Mouse (Mus musculus): ENCODE data around the gene Nemp1. TPM values are rescaled to one million over a fixed set of nuclear protein-coding genes. Genes with fewer than 3 reads are reported as not detected.

Gene Nemp1
- total and polyA plus RNA-seq, 2 experiments from 2014 or later, result 1.4 to 3.2 TPM

- Histone ChIP-seq H3K4me1 (ENCODE audit: insufficient read depth, low read length) (peaks cover 3% of the 10 kb centered on the region; the same call in 1 of the 2 replicates), H3K4me2 (ENCODE audit: low read depth, low read length, poor library complexity, severe bottlenecking) (no peak overlapping the region), H3K9ac (replicated peaks; ENCODE audit: low read length, poor library complexity, severe bottlenecking) (no peak overlapping the region), H3K27me3 (ENCODE audit: insufficient read depth, low read length) (peaks cover 24% of the 10 kb centered on the region), H3K36me3 (ENCODE audit: insufficient read depth, low read length) (no peaks in the 10 kb centered on the region), H3K4me3 (ENCODE audit: low read depth, low read length) (no peak overlapping the region), H3K27ac (ENCODE audit: low read depth, low read length) (no peak overlapping the region), H3K9me3 (ENCODE audit: low read length) (no peaks in the 10 kb centered on the region)
- TF ChIP-seq CTCF (IDR thresholded peaks at IDR 0.05), result no peak
- 22% methylated on average over 6 of the region's 6 CpGs for WGBS
- DNase-seq (ENCODE audit: low spot score) (no peak), ATAC-seq (ENCODE audit: low FRiP score) (no peak)
These were observed 8.6 kb upstream of the Nemp1 start for GRCm38 (mm10) chr10:127658076-127658475.

- H3K27ac ChIP-seq (ENCODE audit: low read depth, low read length), result no peak overlapping the region
- 56% methylated on average over 1 of the region's 1 CpGs for WGBS
- no peak overlapping the region for H3K9ac ChIP-seq (replicated peaks; ENCODE audit: low read length, poor library complexity, severe bottlenecking)
- H3K27me3 ChIP-seq (ENCODE audit: insufficient read depth, low read length), result peaks cover 32% of the 10 kb centered on the region
- H3K4me3 ChIP-seq (ENCODE audit: low read depth, low read length), result no peak overlapping the region
- no peaks in the 10 kb centered on the region for H3K36me3 ChIP-seq (ENCODE audit: insufficient read depth, low read length)
- H3K4me2 ChIP-seq (ENCODE audit: low read depth, low read length, poor library complexity, severe bottlenecking), result no peak overlapping the region
- H3K9me3 ChIP-seq (ENCODE audit: low read length), result no peaks in the 10 kb centered on the region
- ATAC-seq (ENCODE audit: low FRiP score) (no peak), DNase-seq (ENCODE audit: low spot score) (no peak)
- peaks cover 3% of the 10 kb centered on the region; the same call in 1 of the 2 replicates for H3K4me1 ChIP-seq (ENCODE audit: insufficient read depth, low read length)
- TF ChIP-seq CTCF (IDR thresholded peaks at IDR 0.05), result no peak
These were observed 7.2 kb upstream of the Nemp1 start for GRCm38 (mm10) chr10:127659551-127659950.

DNA sequence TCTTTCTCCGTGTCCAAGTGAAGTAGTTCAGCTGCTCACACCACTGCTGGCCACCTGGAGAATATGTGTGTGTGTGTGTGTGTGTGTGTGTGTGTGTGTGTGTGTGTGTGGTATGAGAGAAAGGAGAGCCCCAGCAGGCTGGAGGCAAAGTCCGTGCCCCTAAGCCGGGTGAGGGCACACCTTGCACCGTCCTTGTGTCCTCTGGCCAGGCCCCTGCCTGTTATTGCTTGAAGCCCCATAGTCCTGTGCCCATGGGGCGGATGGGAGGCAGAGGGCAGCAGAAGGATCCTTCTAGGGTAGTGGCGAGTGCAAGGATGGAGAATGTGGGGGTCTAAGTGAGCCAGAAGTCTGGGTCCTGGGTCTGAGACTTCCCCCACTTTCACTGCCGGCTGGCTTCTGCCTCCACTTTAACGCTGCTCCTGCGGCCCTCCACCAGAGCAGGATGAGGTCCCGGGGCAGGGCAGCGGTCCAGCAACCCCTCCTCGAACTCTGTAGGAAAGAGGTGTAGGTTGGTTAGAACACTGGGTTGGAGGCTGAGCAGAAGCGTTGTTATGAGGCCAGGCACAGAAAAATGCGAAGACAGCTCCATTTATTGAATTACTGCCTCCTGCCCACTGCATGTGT lies 5.3 kb upstream of the Nemp1 start:
- DNase-seq (ENCODE audit: low spot score) (no peak), ATAC-seq (ENCODE audit: low FRiP score) (no peak)
- Histone ChIP-seq H3K27me3 (ENCODE audit: insufficient read depth, low read length) (peaks cover 48% of the 10 kb centered on the region), H3K9ac (replicated peaks; ENCODE audit: low read length, poor library complexity, severe bottlenecking) (no peak overlapping the region), H3K4me2 (ENCODE audit: low read depth, low read length, poor library complexity, severe bottlenecking) (peak overlapping the region; percentile 37), H3K27ac (ENCODE audit: low read depth, low read length) (no peak overlapping the region), H3K4me3 (ENCODE audit: low read depth, low read length) (peak overlapping the region; percentile 8; the same call in 1 of the 2 replicates), H3K4me1 (ENCODE audit: insufficient read depth, low read length) (peaks cover 3% of the 10 kb centered on the region; the same call in 1 of the 2 replicates), H3K36me3 (ENCODE audit: insufficient read depth, low read length) (no peaks in the 10 kb centered on the region), H3K9me3 (ENCODE audit: low read length) (no peaks in the 10 kb centered on the region)
- TF ChIP-seq CTCF (IDR thresholded peaks at IDR 0.05), result no peak
- 21% methylated on average over 12 of the region's 14 CpGs for WGBS

- H3K4me2 ChIP-seq (ENCODE audit: low read depth, low read length, poor library complexity, severe bottlenecking), result peak overlapping the region; percentile 37
- no peaks in the 10 kb centered on the region for H3K36me3 ChIP-seq (ENCODE audit: insufficient read depth, low read length)
- TF ChIP-seq CTCF (IDR thresholded peaks at IDR 0.05), result no peak
- ATAC-seq (ENCODE audit: low FRiP score), result no peak
- WGBS, result 9% methylated on average over 16 of the region's 16 CpGs
- no peak overlapping the region for H3K27ac ChIP-seq (ENCODE audit: low read depth, low read length)
- peak; percentile 23 for DNase-seq (ENCODE audit: low spot score)
- H3K4me3 ChIP-seq (ENCODE audit: low read depth, low read length), result peak overlapping the region; percentile 8
- H3K27me3 ChIP-seq (ENCODE audit: insufficient read depth, low read length), result peaks cover 52% of the 10 kb centered on the region
- H3K4me1 ChIP-seq (ENCODE audit: insufficient read depth, low read length), result peaks cover 4% of the 10 kb centered on the region; the same call in 1 of the 2 replicates
- no peaks in the 10 kb centered on the region for H3K9me3 ChIP-seq (ENCODE audit: low read length)
- no peak overlapping the region for H3K9ac ChIP-seq (replicated peaks; ENCODE audit: low read length, poor library complexity, severe bottlenecking)
These were observed 4.6 kb upstream of the Nemp1 start for GRCm38 (mm10) chr10:127661915-127662663.

DNA sequence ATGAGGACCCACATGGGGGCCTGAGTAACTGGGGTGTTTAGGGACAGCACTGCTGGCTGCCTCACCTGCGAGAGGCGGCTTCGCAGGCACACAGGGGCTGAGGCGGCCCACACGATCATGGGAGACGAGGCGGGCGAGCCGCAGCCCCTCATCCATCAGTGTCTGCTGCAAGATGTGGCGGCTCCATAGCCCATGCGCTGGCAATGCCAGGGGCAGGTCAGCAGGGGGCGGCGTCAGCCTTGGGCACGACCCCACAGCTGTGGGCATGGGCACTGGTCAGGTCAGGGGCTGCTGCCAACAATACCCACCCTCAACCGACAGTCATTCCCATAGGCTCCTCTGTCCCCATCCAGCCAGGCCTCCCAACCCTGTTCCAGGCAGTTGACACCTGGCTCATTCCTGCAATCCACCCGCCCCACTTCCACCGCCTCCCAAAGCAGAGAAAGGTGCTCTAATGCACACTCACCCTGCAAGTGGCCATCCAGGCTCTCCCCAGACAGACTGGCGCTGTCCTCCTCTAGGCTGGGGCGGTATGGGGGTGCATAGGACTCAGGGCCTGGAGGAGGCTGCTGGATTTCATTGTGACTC lies 3.9 kb upstream of the Nemp1 start:
- ATAC-seq (ENCODE audit: low FRiP score) (no peak), DNase-seq (ENCODE audit: low spot score) (peak; percentile 19)
- Histone ChIP-seq H3K27me3 (ENCODE audit: insufficient read depth, low read length) (peaks cover 55% of the 10 kb centered on the region), H3K36me3 (ENCODE audit: insufficient read depth, low read length) (no peaks in the 10 kb centered on the region), H3K4me1 (ENCODE audit: insufficient read depth, low read length) (peaks cover 6% of the 10 kb centered on the region; the same call in 1 of the 2 replicates), H3K27ac (ENCODE audit: low read depth, low read length) (no peak overlapping the region), H3K9me3 (ENCODE audit: low read length) (no peaks in the 10 kb centered on the region), H3K9ac (replicated peaks; ENCODE audit: low read length, poor library complexity, severe bottlenecking) (no peak overlapping the region), H3K4me2 (ENCODE audit: low read depth, low read length, poor library complexity, severe bottlenecking) (peak overlapping the region; percentile 37; the same call in 1 of the 2 replicates), H3K4me3 (ENCODE audit: low read depth, low read length) (no peak overlapping the region)
- WGBS, result 20% methylated on average over 19 of the region's 19 CpGs
- peak; percentile 22 for TF ChIP-seq CTCF (IDR thresholded peaks at IDR 0.05)

- peaks cover 55% of the 10 kb centered on the region for H3K27me3 ChIP-seq (ENCODE audit: insufficient read depth, low read length)
- no peaks in the 10 kb centered on the region for H3K36me3 ChIP-seq (ENCODE audit: insufficient read depth, low read length)
- no peak overlapping the region for H3K4me3 ChIP-seq (ENCODE audit: low read depth, low read length)
- DNase-seq (ENCODE audit: low spot score), result no peak
- no peak for ATAC-seq (ENCODE audit: low FRiP score)
- no peak overlapping the region for H3K4me2 ChIP-seq (ENCODE audit: low read depth, low read length, poor library complexity, severe bottlenecking)
- H3K27ac ChIP-seq (ENCODE audit: low read depth, low read length), result no peak overlapping the region
- H3K9me3 ChIP-seq (ENCODE audit: low read length), result no peaks in the 10 kb centered on the region
- 17% methylated on average over 5 of the region's 5 CpGs for WGBS
- H3K4me1 ChIP-seq (ENCODE audit: insufficient read depth, low read length), result peaks cover 11% of the 10 kb centered on the region; the same call in 1 of the 2 replicates
- TF ChIP-seq CTCF (IDR thresholded peaks at IDR 0.05), result no peak
- no peak overlapping the region for H3K9ac ChIP-seq (replicated peaks; ENCODE audit: low read length, poor library complexity, severe bottlenecking)
These were observed 3.1 kb upstream of the Nemp1 start for GRCm38 (mm10) chr10:127663590-127663989.
